Mouse (Mus musculus): ENCODE measurements around the gene Snx4. TPM values are rescaled to one million over a fixed set of nuclear protein-coding genes. Genes with fewer than 3 reads are reported as not detected.

Gene Snx4
- polyA plus RNA-seq, 1 experiment from 2014 or later: 98.2 TPM

- H3K4me1 ChIP-seq (ENCODE audit: control insufficient read depth, insufficient read depth, low read length): no peaks in the 10 kb centered on the region
- no peaks in the 10 kb centered on the region for H3K9me3 ChIP-seq (ENCODE audit: control insufficient read depth, low read length)
- no peaks in the 10 kb centered on the region for H3K27me3 ChIP-seq (ENCODE audit: control insufficient read depth, insufficient read depth, low read length)
- no peak overlapping the region for H3K27ac ChIP-seq (replicated peaks; ENCODE audit: low read depth, low read length)
- no peak overlapping the region for H3K4me3 ChIP-seq (replicated peaks; ENCODE audit: low read depth, low read length)
- DNase-seq: no peak
- no peak overlapping the region for H3K9ac ChIP-seq (replicated peaks; ENCODE audit: low read length)
- ATAC-seq (ENCODE audit: low FRiP score, low TSS enrichment): no peak
- no peaks in the 10 kb centered on the region for H3K36me3 ChIP-seq (ENCODE audit: control insufficient read depth, insufficient read depth, low read length)
- no peak overlapping the region for H3K4me2 ChIP-seq (ENCODE audit: low read length)
- WGBS: 85% methylated on average over 7 of the region's 7 CpGs
Measured at GRCm38 (mm10) chr16:33318059-33318458, 66.8 kb downstream of the Snx4 start.

GRCm38 (mm10) chr16:33325704-33326455, 74.6 kb downstream of the Snx4 start:
- H3K36me3 ChIP-seq (ENCODE audit: control insufficient read depth, insufficient read depth, low read length): no peaks in the 10 kb centered on the region
- H3K9me3 ChIP-seq (ENCODE audit: control insufficient read depth, low read length): no peaks in the 10 kb centered on the region
- no peaks in the 10 kb centered on the region for H3K4me1 ChIP-seq (ENCODE audit: control insufficient read depth, insufficient read depth, low read length)
- WGBS: 40% methylated on average over 12 of the region's 12 CpGs
- DNase-seq: peak; percentile 20
- no peak overlapping the region for H3K4me3 ChIP-seq (replicated peaks; ENCODE audit: low read depth, low read length)
- H3K27me3 ChIP-seq (ENCODE audit: control insufficient read depth, insufficient read depth, low read length): no peaks in the 10 kb centered on the region
- H3K27ac ChIP-seq (replicated peaks; ENCODE audit: low read depth, low read length): no peak overlapping the region
- no peak overlapping the region for H3K9ac ChIP-seq (replicated peaks; ENCODE audit: low read length)
- ATAC-seq (ENCODE audit: low FRiP score, low TSS enrichment): no peak
- H3K4me2 ChIP-seq (ENCODE audit: low read length): no peak overlapping the region

- ATAC-seq (ENCODE audit: low FRiP score, low TSS enrichment): no peak
- H3K27ac ChIP-seq (replicated peaks; ENCODE audit: low read depth, low read length): no peak overlapping the region
Measured at GRCm38 (mm10) chr16:33326589-33326988, 75.3 kb downstream of the Snx4 start.

GRCm38 (mm10) chr16:33327101-33327500, 75.9 kb downstream of the Snx4 start:
- no peak overlapping the region for H3K4me3 ChIP-seq (replicated peaks; ENCODE audit: low read depth, low read length)
- peak; percentile 37 for DNase-seq

More at GRCm38 (mm10) chr16:33326589-33326988, 75.3 kb downstream of the Snx4 start:
- H3K4me2 ChIP-seq (ENCODE audit: low read length): no peak overlapping the region
- no peak overlapping the region for H3K4me3 ChIP-seq (replicated peaks; ENCODE audit: low read depth, low read length)
- H3K4me1 ChIP-seq (ENCODE audit: control insufficient read depth, insufficient read depth, low read length): no peaks in the 10 kb centered on the region
- no peak for DNase-seq
- no peak overlapping the region for H3K9ac ChIP-seq (replicated peaks; ENCODE audit: low read length)
- WGBS: 76% methylated on average over 9 of the region's 9 CpGs
- H3K36me3 ChIP-seq (ENCODE audit: control insufficient read depth, insufficient read depth, low read length): no peaks in the 10 kb centered on the region
- no peaks in the 10 kb centered on the region for H3K27me3 ChIP-seq (ENCODE audit: control insufficient read depth, insufficient read depth, low read length)
- no peaks in the 10 kb centered on the region for H3K9me3 ChIP-seq (ENCODE audit: control insufficient read depth, low read length)

GRCm38 (mm10) chr16:33333015-33333414, 81.8 kb downstream of the Snx4 start:
- H3K4me2 ChIP-seq (ENCODE audit: low read length): no peak overlapping the region
- 89% methylated on average over 14 of the region's 14 CpGs for WGBS
- H3K4me3 ChIP-seq (replicated peaks; ENCODE audit: low read depth, low read length): no peak overlapping the region
- H3K9me3 ChIP-seq (ENCODE audit: control insufficient read depth, low read length): no peaks in the 10 kb centered on the region
- 0 out of 2 replicates have a peak, but pooled peaks cover 3% of the 10 kb centered on the region for H3K4me1 ChIP-seq (ENCODE audit: control insufficient read depth, insufficient read depth, low read length)
- H3K36me3 ChIP-seq (ENCODE audit: control insufficient read depth, insufficient read depth, low read length): no peaks in the 10 kb centered on the region
- H3K27ac ChIP-seq (replicated peaks; ENCODE audit: low read depth, low read length): no peak overlapping the region
- no peaks in the 10 kb centered on the region for H3K27me3 ChIP-seq (ENCODE audit: control insufficient read depth, insufficient read depth, low read length)
- no peak for ATAC-seq (ENCODE audit: low FRiP score, low TSS enrichment)
- H3K9ac ChIP-seq (replicated peaks; ENCODE audit: low read length): no peak overlapping the region
- DNase-seq: no peak

More at GRCm38 (mm10) chr16:33327101-33327500, 75.9 kb downstream of the Snx4 start:
- 62% methylated on average over 9 of the region's 9 CpGs for WGBS
- Histone ChIP-seq H3K27me3 (ENCODE audit: control insufficient read depth, insufficient read depth, low read length) (no peaks in the 10 kb centered on the region), H3K27ac (replicated peaks; ENCODE audit: low read depth, low read length) (no peak overlapping the region), H3K4me2 (ENCODE audit: low read length) (no peak overlapping the region), H3K9ac (replicated peaks; ENCODE audit: low read length) (no peak overlapping the region), H3K36me3 (ENCODE audit: control insufficient read depth, insufficient read depth, low read length) (no peaks in the 10 kb centered on the region), H3K9me3 (ENCODE audit: control insufficient read depth, low read length) (no peaks in the 10 kb centered on the region), H3K4me1 (ENCODE audit: control insufficient read depth, insufficient read depth, low read length) (no peaks in the 10 kb centered on the region)
- ATAC-seq (ENCODE audit: low FRiP score, low TSS enrichment): no peak

GRCm38 (mm10) chr16:33337177-33337576, 85.9 kb downstream of the Snx4 start:
- Histone ChIP-seq H3K4me3 (replicated peaks; ENCODE audit: low read depth, low read length) (no peak overlapping the region), H3K27ac (replicated peaks; ENCODE audit: low read depth, low read length) (no peak overlapping the region), H3K4me2 (ENCODE audit: low read length) (peak overlapping the region; percentile 29; the same call in 1 of the 2 replicates), H3K4me1 (ENCODE audit: control insufficient read depth, insufficient read depth, low read length) (0 out of 2 replicates have a peak, but pooled peaks cover 3% of the 10 kb centered on the region), H3K27me3 (ENCODE audit: control insufficient read depth, insufficient read depth, low read length) (no peaks in the 10 kb centered on the region), H3K36me3 (ENCODE audit: control insufficient read depth, insufficient read depth, low read length) (no peaks in the 10 kb centered on the region), H3K9ac (replicated peaks; ENCODE audit: low read length) (no peak overlapping the region), H3K9me3 (ENCODE audit: control insufficient read depth, low read length) (no peaks in the 10 kb centered on the region)
- DNase-seq: peak; percentile 75
- no peak for ATAC-seq (ENCODE audit: low FRiP score, low TSS enrichment)
- WGBS: 11% methylated on average over 8 of the region's 8 CpGs

GRCm38 (mm10) chr16:33337681-33338080, 86.4 kb downstream of the Snx4 start:
- no peaks in the 10 kb centered on the region for H3K9me3 ChIP-seq (ENCODE audit: control insufficient read depth, low read length)
- H3K4me2 ChIP-seq (ENCODE audit: low read length): no peak overlapping the region
- H3K36me3 ChIP-seq (ENCODE audit: control insufficient read depth, insufficient read depth, low read length): no peaks in the 10 kb centered on the region
- no peak overlapping the region for H3K4me3 ChIP-seq (replicated peaks; ENCODE audit: low read depth, low read length)
- H3K27ac ChIP-seq (replicated peaks; ENCODE audit: low read depth, low read length): no peak overlapping the region
- DNase-seq (no peak), ATAC-seq (ENCODE audit: low FRiP score, low TSS enrichment) (no peak)
- 0 out of 2 replicates have a peak, but pooled peaks cover 3% of the 10 kb centered on the region for H3K4me1 ChIP-seq (ENCODE audit: control insufficient read depth, insufficient read depth, low read length)
- H3K9ac ChIP-seq (replicated peaks; ENCODE audit: low read length): no peak overlapping the region
- H3K27me3 ChIP-seq (ENCODE audit: control insufficient read depth, insufficient read depth, low read length): no peaks in the 10 kb centered on the region
- WGBS: 86% methylated on average over 10 of the region's 10 CpGs

GRCm38 (mm10) chr16:33338492-33338891, 87.2 kb downstream of the Snx4 start:
- Histone ChIP-seq H3K4me3 (replicated peaks; ENCODE audit: low read depth, low read length) (no peak overlapping the region), H3K36me3 (ENCODE audit: control insufficient read depth, insufficient read depth, low read length) (no peaks in the 10 kb centered on the region), H3K27me3 (ENCODE audit: control insufficient read depth, insufficient read depth, low read length) (no peaks in the 10 kb centered on the region), H3K4me1 (ENCODE audit: control insufficient read depth, insufficient read depth, low read length) (0 out of 2 replicates have a peak, but pooled peaks cover 3% of the 10 kb centered on the region), H3K27ac (replicated peaks; ENCODE audit: low read depth, low read length) (no peak overlapping the region), H3K9ac (replicated peaks; ENCODE audit: low read length) (no peak overlapping the region), H3K4me2 (ENCODE audit: low read length) (no peak overlapping the region), H3K9me3 (ENCODE audit: control insufficient read depth, low read length) (no peaks in the 10 kb centered on the region)
- DNase-seq (peak; percentile 12), ATAC-seq (ENCODE audit: low FRiP score, low TSS enrichment) (no peak)
- 70% methylated on average over 4 of the region's 4 CpGs for WGBS

- no peak overlapping the region for H3K27ac ChIP-seq (replicated peaks; ENCODE audit: low read depth, low read length)
- H3K27me3 ChIP-seq (ENCODE audit: control insufficient read depth, insufficient read depth, low read length): no peaks in the 10 kb centered on the region
- H3K36me3 ChIP-seq (ENCODE audit: control insufficient read depth, insufficient read depth, low read length): no peaks in the 10 kb centered on the region
- H3K9me3 ChIP-seq (ENCODE audit: control insufficient read depth, low read length): no peaks in the 10 kb centered on the region
- ATAC-seq (ENCODE audit: low FRiP score, low TSS enrichment): no peak
- no peak overlapping the region for H3K4me2 ChIP-seq (ENCODE audit: low read length)
- WGBS: 80% methylated on average over 2 of the region's 2 CpGs
- H3K4me3 ChIP-seq (replicated peaks; ENCODE audit: low read depth, low read length): no peak overlapping the region
- H3K9ac ChIP-seq (replicated peaks; ENCODE audit: low read length): no peak overlapping the region
- 0 out of 2 replicates have a peak, but pooled peaks cover 8% of the 10 kb centered on the region for H3K4me1 ChIP-seq (ENCODE audit: control insufficient read depth, insufficient read depth, low read length)
- DNase-seq: no peak
Measured at GRCm38 (mm10) chr16:33339476-33339875, 88.2 kb downstream of the Snx4 start.
